Mouse (Mus musculus) liver, embryonic 14.5 days (tissue): ENCODE data around the gene Rars2. TPM values are rescaled to one million over a fixed set of nuclear protein-coding genes. Genes with fewer than 3 reads are reported as not detected.
A peak's percentile ranks its signal among the peaks of the same experiment; 100 is the strongest.
"Not testable (repeated sequence)": the region's sequence is repeated elsewhere in the genome, so short reads cannot be mapped to it uniquely, and the experiment has no call there.

Experiments
- ATAC-seq: fragments of 200-750 bp; cut with Nextera tagmentation; 2 replicates; pipeline ENCODE4 v1.8.0; 2017; ENCODE audit warnings: moderate number of reproducible peaks, mild to moderate bottlenecking, moderate library complexity; ENCODE audit not compliant: insufficient read depth
- DNase-seq, 3 experiments: peaks; one replicate each; pipeline ENCODE4 v3.0.0-alpha.2; 2012 to 2013; ENCODE audit warnings: low read depth in 3 of 3, low spot score in 3 of 3
- H3K27ac ChIP-seq: fragments of 300-500 bp; sonication (generic); 2 replicates; pipeline ENCODE4 v1.5.1; 2014; ENCODE audit warnings: moderate library complexity, mild to moderate bottlenecking, control low read depth, inconsistent platforms
- H3K27me3 ChIP-seq: fragments of 300-500 bp; sonication (generic); 2 replicates; pipeline ENCODE4 v1.6.1; 2014; ENCODE audit warnings: mild to moderate bottlenecking, low read length, moderate library complexity; ENCODE audit not compliant: control insufficient read depth, insufficient read depth
- H3K36me3 ChIP-seq: fragments of 300-500 bp; sonication (generic); replicated peaks from 2 replicates; pipeline ENCODE4 v1.6.1; 2014; ENCODE audit warnings: low read depth; ENCODE audit not compliant: control insufficient read depth, insufficient read depth
- H3K4me1 ChIP-seq, 2 experiments: fragments of 200-500 bp in 1 of 2; fragments of 300-500 bp in 1 of 2; sonication (generic) in 1 of 2; replicated peaks; 2 replicates each; pipeline ENCODE4 v1.6.1; 2012 to 2014; ENCODE audit warnings: antibody characterized with exemption in 1 of 2, inconsistent platforms in 1 of 2, low read length in 1 of 2; ENCODE audit not compliant: control insufficient read depth in 2 of 2, insufficient read depth in 2 of 2
- H3K4me2 ChIP-seq: fragments of 300-500 bp; sonication (generic); 2 replicates; pipeline ENCODE4 v1.6.1; 2014; ENCODE audit warnings: low read depth, mild to moderate bottlenecking, control low read depth, moderate library complexity
- H3K4me3 ChIP-seq, 2 experiments: fragments of 200-500 bp in 1 of 2; fragments of 300-500 bp in 1 of 2; sonication (generic) in 1 of 2; 2 replicates each; pipeline ENCODE4 v1.5.1; 2012 to 2014; ENCODE audit warnings: low read depth in 2 of 2, low read length in 2 of 2, mild to moderate bottlenecking in 2 of 2, control low read depth in 1 of 2, inconsistent platforms in 1 of 2, moderate library complexity in 1 of 2; ENCODE audit not compliant: insufficient read depth in 1 of 2
- H3K9ac ChIP-seq: fragments of 300-500 bp; sonication (generic); replicated peaks from 2 replicates; pipeline ENCODE4 v1.6.1; 2014; ENCODE audit warnings: mild to moderate bottlenecking, control low read depth, moderate library complexity
- H3K9me3 ChIP-seq: fragments of 300-500 bp; sonication (generic); 2 replicates; pipeline ENCODE4 v1.6.1; 2016; ENCODE audit warnings: low read length, mixed read lengths; ENCODE audit not compliant: control insufficient read depth
- CTCF ChIP-seq: IDR thresholded peaks from 2 replicates; pipeline ENCODE4 v1.5.1; 2016; ENCODE audit warnings: antibody characterized with exemption, low read depth, control low read depth
- EP300 ChIP-seq: IDR thresholded peaks from 2 replicates; pipeline ENCODE4 v1.6.1; 2016; ENCODE audit warnings: antibody characterized with exemption, low read depth
- WGBS: fragments of 180-500 bp; shearing (Covaris S2); extraction: QIAGEN DNeasy Blood & Tissue Kit; methylation state at CpG from one replicate; pipeline ENCODE4 v1.1.7; 2014; ENCODE audit not compliant: insufficient replicate concordance; 5-methylcytosine and 5-hydroxymethylcytosine counted together
- polyA plus RNA-seq, 2 experiments: library from polyadenylated mRNA; depleted of rRNA in 1 of 2; stranded (reverse) in 1 of 2; unstranded in 1 of 2; fragments of >200 nt; fragmentation: Nextera tagmentation in 1 of 2; extraction: Ambion mirVana in 1 of 2; gene quantifications; 2 replicates each; pipeline versions ENCODE4 v1.2.1 to v1.2.3; 2012 to 2014

The Rars2 gene
- polyA plus RNA-seq (2012; rRNA removed), result 9.9 and 17.4 TPM in 2 replicates
- 23.5 and 28.4 TPM in 2 replicates for polyA plus RNA-seq (2014; fragmentation: Nextera tagmentation; extraction: Ambion mirVana)

GRCm38 (mm10) chr4:34614630-34615094 lies at the start of gene Rars2, which contains the start of gene Orc3:
Rars2 (plus strand) TSS chr4:34614957.
Orc3 (minus strand) TSS chr4:34614944.
- ATAC-seq, result peak; percentile 97
- WGBS, result under 1% methylated on average over 42 of the region's 42 CpGs
- Histone ChIP-seq H3K27me3 (no peaks in the 10 kb centered on the region), H3K4me2 (peak within 1 kb of the TSS; percentile 83), H3K4me3 (peak within 1 kb of the TSS; percentile 80 to 86), H3K9ac (peak within 1 kb of the TSS; percentile 94), H3K36me3 (no peaks in the 10 kb centered on the region; the same call in 1 of the 2 replicates), H3K27ac (peak within 1 kb of the TSS; percentile 77), H3K4me1 (peaks cover 14 to 18% of the 10 kb centered on the region in 2 experiments), H3K9me3 (no peaks in the 10 kb centered on the region)
- peak; percentile 87 to 89 (median 87) for DNase-seq
- TF ChIP-seq CTCF, result peak; percentile 61
- TF ChIP-seq EP300, result no peak

GRCm38 (mm10) chr4:34566226-34566625 lies 48.5 kb upstream of the Rars2 start:
- no peaks in the 10 kb centered on the region for H3K27me3 ChIP-seq
- no peak overlapping the region for H3K4me2 ChIP-seq
- no peak overlapping the region for H3K9ac ChIP-seq
- TF ChIP-seq EP300, result no peak
- no peak for TF ChIP-seq CTCF
- H3K27ac ChIP-seq, result no peak overlapping the region
- H3K4me3 ChIP-seq, result no peak overlapping the region
- no peaks in the 10 kb centered on the region for H3K4me1 ChIP-seq
- H3K36me3 ChIP-seq, result peaks cover 59% of the 10 kb centered on the region
- H3K9me3 ChIP-seq, result no peaks in the 10 kb centered on the region
- ATAC-seq (no peak), DNase-seq (no peak)
- WGBS, result 89% methylated on average over 6 of the region's 6 CpGs

- no peak overlapping the region for H3K9ac ChIP-seq
- H3K9me3 ChIP-seq, result no peaks in the 10 kb centered on the region
- peaks cover 74% of the 10 kb centered on the region for H3K36me3 ChIP-seq
- no peak for TF ChIP-seq EP300
- TF ChIP-seq CTCF, result no peak
- H3K27ac ChIP-seq, result no peak overlapping the region
- 82% methylated on average over 2 of the region's 2 CpGs for WGBS
- DNase-seq, result no peak
- no peak overlapping the region for H3K4me2 ChIP-seq
- no peaks in the 10 kb centered on the region for H3K4me1 ChIP-seq
- H3K27me3 ChIP-seq, result no peaks in the 10 kb centered on the region
- ATAC-seq, result no peak
- no peak overlapping the region for H3K4me3 ChIP-seq
Observed at GRCm38 (mm10) chr4:34572876-34573275, 41.9 kb upstream of the Rars2 start.

DNA sequence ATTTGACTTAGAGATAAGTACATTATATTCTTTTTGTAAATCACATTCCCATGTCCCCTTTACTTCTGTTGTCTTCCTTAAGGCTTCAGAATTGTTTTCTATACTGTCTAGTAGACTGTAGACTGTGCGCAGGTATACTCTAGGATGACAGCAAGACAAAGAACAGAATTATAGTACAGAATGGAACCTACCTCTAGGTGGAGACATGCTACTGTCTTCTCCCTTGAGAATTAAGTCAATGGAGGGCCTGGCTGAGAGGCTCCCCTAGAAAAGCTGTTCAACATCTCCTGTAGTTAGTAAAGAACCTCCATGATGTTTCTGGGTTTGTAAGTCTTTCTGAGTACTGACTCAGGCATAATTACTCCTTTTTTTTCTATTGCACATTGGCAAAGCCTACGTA lies 37.7 kb upstream of the Rars2 start:
- H3K27me3 ChIP-seq, result no peaks in the 10 kb centered on the region
- DNase-seq (no peak), ATAC-seq (no peak)
- H3K27ac ChIP-seq, result no peak overlapping the region
- H3K36me3 ChIP-seq, result peaks cover 68% of the 10 kb centered on the region
- no peaks in the 10 kb centered on the region for H3K4me1 ChIP-seq
- no peak overlapping the region for H3K4me2 ChIP-seq
- no peaks in the 10 kb centered on the region for H3K9me3 ChIP-seq
- peak; percentile 23; the same call in 1 of the 2 replicates for TF ChIP-seq CTCF
- no peak for TF ChIP-seq EP300
- WGBS, result 93% methylated on average over 2 of the region's 2 CpGs
- H3K9ac ChIP-seq, result no peak overlapping the region
- H3K4me3 ChIP-seq, result no peak overlapping the region

DNA sequence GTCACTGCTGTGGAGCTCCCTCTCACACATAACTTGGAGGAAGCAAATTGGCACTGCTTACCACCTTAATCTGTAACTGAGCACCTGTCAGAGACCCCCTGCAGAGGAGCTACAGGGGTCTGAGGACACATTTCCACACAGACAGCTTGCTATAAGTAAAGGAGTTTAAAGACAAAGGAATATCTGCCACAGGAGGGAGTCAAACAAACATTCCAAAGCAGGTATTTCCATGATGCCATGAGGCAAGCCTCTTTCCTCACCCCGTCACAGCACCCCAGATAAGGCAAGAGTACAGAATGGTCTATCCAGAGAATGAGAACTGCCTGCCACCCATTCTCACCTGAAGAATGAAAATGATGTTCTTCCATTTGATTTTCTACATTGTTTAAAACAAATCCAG lies 35.5 kb upstream of the Rars2 start:
- no peaks in the 10 kb centered on the region for H3K27me3 ChIP-seq
- H3K4me1 ChIP-seq, result no peaks in the 10 kb centered on the region
- no peak overlapping the region for H3K9ac ChIP-seq
- ATAC-seq, result no peak
- DNase-seq, result no peak
- H3K27ac ChIP-seq, result no peak overlapping the region
- H3K9me3 ChIP-seq, result no peaks in the 10 kb centered on the region
- H3K4me3 ChIP-seq, result no peak overlapping the region
- H3K4me2 ChIP-seq, result no peak overlapping the region
- TF ChIP-seq CTCF (no peak), EP300 (no peak)
- H3K36me3 ChIP-seq, result peaks cover 71% of the 10 kb centered on the region
- 75% methylated on average over 1 of the region's 1 CpGs for WGBS

GRCm38 (mm10) chr4:34581489-34581888 lies 33.3 kb upstream of the Rars2 start:
- H3K9ac ChIP-seq, ATAC-seq, H3K9me3 ChIP-seq, H3K27ac ChIP-seq, DNase-seq, H3K27me3 ChIP-seq, H3K4me2 ChIP-seq, H3K4me1 ChIP-seq, H3K4me3 ChIP-seq: not testable (repeated sequence)
- peaks cover 55% of the 10 kb centered on the region for H3K36me3 ChIP-seq
- 41% methylated on average over 1 of the region's 1 CpGs for WGBS
